Mouse (Mus musculus): ENCODE results near the gene Gm14399. TPM values are rescaled to one million over a fixed set of nuclear protein-coding genes. Genes with fewer than 3 reads are reported as not detected.
"Not testable (repeated sequence)": the region's sequence is repeated elsewhere in the genome, so short reads cannot be mapped to it uniquely, and the experiment has no call there.

Gm14399 gene
- polyA plus RNA-seq, 1 experiment, result 21.7 TPM

DNA sequence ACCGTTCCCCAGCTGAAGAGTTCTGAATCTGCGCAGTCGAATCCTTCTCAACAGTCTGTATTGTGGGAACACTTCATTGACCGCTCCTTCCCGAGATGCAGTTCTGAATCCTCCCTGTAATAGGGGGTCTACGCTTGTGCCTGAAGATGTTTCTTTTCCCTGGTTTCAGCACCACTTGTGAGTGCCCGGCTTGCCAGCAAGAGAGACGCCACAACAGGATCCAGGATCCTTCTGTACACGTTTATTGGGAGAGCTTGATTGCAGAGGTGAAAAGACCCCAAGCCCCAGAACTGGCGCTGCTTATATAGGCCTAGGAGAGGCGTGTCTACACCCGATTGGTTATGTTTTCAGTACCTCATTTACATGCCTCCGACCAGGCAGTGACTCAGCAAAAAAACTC is 14.9 kb upstream of the Gm14399 start:
- no peak overlapping the region for H3K27ac ChIP-seq (ENCODE audit: insufficient read depth, low read length)
- H3K4me3 ChIP-seq (ENCODE audit: insufficient read depth, low read length), result no peak overlapping the region
- TF ChIP-seq POLR2A (IDR thresholded peaks at IDR 0.05; ENCODE audit: extremely low read depth, insufficient read depth, low read length), result no peak
- no peak for TF ChIP-seq CTCF (IDR thresholded peaks at IDR 0.05; ENCODE audit: extremely low read depth, insufficient read depth, low read length)
- H3K4me1 ChIP-seq (ENCODE audit: control insufficient read depth, insufficient read depth, low read length), result no peaks in the 10 kb centered on the region

- not testable (repeated sequence) for H3K27ac ChIP-seq (ENCODE audit: insufficient read depth, low read length)
- peak overlapping the region; percentile 95 for H3K4me3 ChIP-seq (ENCODE audit: insufficient read depth, low read length)
Measured at GRCm38 (mm10) chr2:175141118-175141992, 457 bp downstream of the Gm14399 start.

DNA sequence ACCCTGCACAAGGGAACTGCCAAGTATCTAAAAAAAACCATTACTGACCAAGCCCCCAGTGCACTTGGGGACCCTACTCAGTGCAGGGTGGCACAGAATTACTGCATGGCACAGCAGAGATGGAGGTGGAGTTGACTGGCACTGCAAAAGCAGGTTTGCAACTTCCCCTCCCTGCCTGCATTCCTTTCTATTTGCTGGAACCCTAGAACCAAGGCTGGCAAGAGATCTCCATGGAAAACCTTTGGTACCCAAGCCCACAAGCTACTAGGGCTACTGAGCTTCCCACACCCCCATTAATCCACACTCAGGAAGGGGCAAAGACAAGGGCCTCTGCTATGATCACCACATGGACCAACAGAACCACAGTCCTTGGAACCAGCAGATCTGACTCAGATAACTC is 1.2 kb downstream of the Gm14399 start:
- not testable (repeated sequence) for H3K4me1 ChIP-seq (ENCODE audit: control insufficient read depth, insufficient read depth, low read length); H3K4me3 ChIP-seq (ENCODE audit: insufficient read depth, low read length); H3K27ac ChIP-seq (ENCODE audit: insufficient read depth, low read length)

More at GRCm38 (mm10) chr2:175141118-175141992, 457 bp downstream of the Gm14399 start:
- H3K4me1 ChIP-seq (ENCODE audit: control insufficient read depth, insufficient read depth, low read length), result not testable (repeated sequence)

Other genes with a start within 250 kb of the Gm14399 start
- gene Gm14444, start 131.8 kb downstream of the Gm14399 start, polyA plus RNA-seq (2012; rRNA removed), result 0.76 and 0.92 TPM in 2 replicates
- 0.85 and 1.3 TPM in 2 replicates for gene Gm14393, start 74.2 kb downstream of the Gm14399 start, polyA plus RNA-seq (2012; rRNA removed)
- 3.5 and 4.4 TPM in 2 replicates for gene Gm14443, start 33.9 kb upstream of the Gm14399 start, polyA plus RNA-seq (2012; rRNA removed)
- gene Gm14391, start 64.9 kb upstream of the Gm14399 start, polyA plus RNA-seq (2012; rRNA removed), result 15.1 and 16.5 TPM in 2 replicates
- not detected in 2 replicates for gene Gm14440, start 133.1 kb upstream of the Gm14399 start, polyA plus RNA-seq (2012; rRNA removed)
- 29.1 and 31.4 TPM in 2 replicates for gene Gm4631, start 196.2 kb upstream of the Gm14399 start, polyA plus RNA-seq (2012; rRNA removed)
- gene Zfp968, start 230.4 kb upstream of the Gm14399 start, polyA plus RNA-seq (2012; rRNA removed), result 3.1 and 3.3 TPM in 2 replicates